Mouse (Mus musculus) lung, postnatal 0 days (tissue): Measurements from ENCODE around the gene Foxk1.

Source experiments
- CTCF ChIP-seq: IDR thresholded peaks from 2 replicates; pipeline ENCODE4 v1.5.1; 2016; ENCODE audit warnings: antibody characterized with exemption, mild to moderate bottlenecking
- EP300 ChIP-seq: IDR thresholded peaks from 2 replicates; pipeline ENCODE4 v1.6.1; 2016; ENCODE audit warnings: antibody characterized with exemption, mild to moderate bottlenecking, control low read depth

DNA sequence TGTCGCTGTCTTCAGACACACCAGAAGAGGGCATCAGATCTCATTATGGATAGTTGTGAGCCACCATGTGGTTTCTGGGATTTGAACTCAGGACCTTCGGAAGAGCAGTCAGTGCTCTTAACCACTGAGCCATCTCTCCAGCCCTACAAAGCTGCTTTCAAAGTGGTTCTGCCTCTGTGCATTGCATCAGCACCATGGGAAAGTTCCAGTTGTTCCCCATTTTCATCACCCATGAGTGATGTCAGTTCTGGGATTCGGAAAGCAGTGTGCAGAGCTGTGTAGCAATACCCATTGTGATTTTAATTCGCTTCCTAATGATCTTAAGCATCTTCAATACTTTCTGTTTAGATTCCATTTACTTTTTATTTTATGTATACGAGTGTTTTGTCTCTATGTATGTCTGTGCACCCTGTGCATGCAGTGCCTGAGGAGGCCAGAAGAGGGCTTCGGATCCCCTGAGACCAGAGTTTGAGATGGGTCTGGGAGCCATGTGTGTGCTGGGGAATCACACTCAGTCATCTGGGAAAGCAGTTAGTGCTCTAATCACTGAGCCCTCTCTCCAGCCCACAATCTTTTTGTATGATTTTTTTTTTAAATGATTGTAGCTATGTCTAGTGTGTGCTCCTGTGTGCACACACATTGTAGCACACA lies 6.6 kb upstream of the Foxk1 start:
- TF ChIP-seq EP300 (no peak), CTCF (peak; percentile 56)
